Mouse (Mus musculus) brain, embryonic 14.5 days (tissue): Measurements from ENCODE around the gene Fars2.

Experiments
- CTCF ChIP-seq: fragments of 200-500 bp; IDR thresholded peaks from 2 replicates; pipeline ENCODE4 v1.5.1; 2012; ENCODE audit warnings: inconsistent platforms, mild to moderate bottlenecking, moderate library complexity, borderline replicate concordance; ENCODE audit not compliant: insufficient read depth, insufficient read length; ENCODE audit errors: extremely low read depth
- POLR2A ChIP-seq: fragments of 200-500 bp; IDR thresholded peaks from 2 replicates; pipeline ENCODE4 v1.6.1; 2012; ENCODE audit warnings: mild to moderate bottlenecking, inconsistent platforms, borderline replicate concordance; ENCODE audit not compliant: poor library complexity, insufficient read depth, insufficient read length, severe bottlenecking; ENCODE audit errors: extremely low read depth

- TF ChIP-seq POLR2A = no peak
- TF ChIP-seq CTCF = no peak
These were observed 76.4 kb downstream of the Fars2 start for GRCm38 (mm10) chr13:36193484-36194113.
